Mouse (Mus musculus): ENCODE measurements around the gene Rreb1.

Rreb1 gene

DNA sequence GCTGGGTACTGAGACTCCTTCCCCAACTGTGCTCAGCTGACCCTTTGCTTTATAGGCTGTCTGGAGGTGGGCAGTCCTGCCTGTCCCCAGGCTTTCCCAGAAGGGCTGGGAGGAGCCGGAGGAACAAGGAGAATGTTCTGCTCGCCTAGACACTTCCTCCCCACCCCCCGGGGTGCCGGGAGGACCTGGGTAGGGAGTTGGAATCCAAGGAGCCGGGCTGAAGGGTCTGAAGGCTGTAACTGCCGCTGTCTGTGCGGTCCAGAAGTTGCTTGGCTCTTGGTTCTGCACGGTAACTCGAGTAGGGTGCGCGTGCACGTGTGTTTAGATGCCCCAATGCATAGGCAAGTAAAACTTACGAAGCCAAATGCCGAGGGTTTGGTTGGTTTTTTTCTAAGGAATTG is 75.8 kb downstream of the Rreb1 start:
- peak; percentile 53 for DNase-seq (ENCODE audit: low read depth)

- peak; percentile 36 for DNase-seq (ENCODE audit: low read depth)
These were observed 76.4 kb downstream of the Rreb1 start for GRCm38 (mm10) chr13:37854455-37855220.

DNA sequence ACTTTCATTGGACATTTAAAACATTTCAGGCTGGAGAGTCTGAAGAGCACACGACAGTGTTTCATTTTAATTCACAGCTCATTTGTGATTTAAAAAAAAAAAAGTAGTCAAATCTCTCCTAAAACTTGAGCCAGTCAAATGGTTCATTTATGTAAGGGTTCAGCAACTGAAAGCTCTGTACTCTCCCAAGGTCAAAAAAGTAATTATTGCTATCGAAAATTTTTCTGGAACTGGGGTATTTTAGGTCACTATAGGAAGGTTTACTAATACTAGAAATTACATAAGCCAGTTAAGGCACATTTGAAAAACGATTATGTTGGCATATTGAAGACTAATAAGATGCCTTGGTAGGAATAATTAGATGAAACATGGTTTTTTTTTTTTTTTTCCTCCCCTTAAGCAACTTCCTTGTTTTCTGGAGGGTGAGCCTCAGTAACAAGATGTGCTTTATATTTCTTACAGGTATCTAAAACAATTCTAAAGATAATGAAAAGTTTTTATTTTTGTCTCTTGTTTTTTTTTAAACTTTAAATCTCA is 77.1 kb downstream of the Rreb1 start:
- DNase-seq (ENCODE audit: low read depth), result no peak

- DNase-seq (ENCODE audit: low read depth), result no peak
These were observed 77.6 kb downstream of the Rreb1 start for GRCm38 (mm10) chr13:37855765-37856164.

DNA sequence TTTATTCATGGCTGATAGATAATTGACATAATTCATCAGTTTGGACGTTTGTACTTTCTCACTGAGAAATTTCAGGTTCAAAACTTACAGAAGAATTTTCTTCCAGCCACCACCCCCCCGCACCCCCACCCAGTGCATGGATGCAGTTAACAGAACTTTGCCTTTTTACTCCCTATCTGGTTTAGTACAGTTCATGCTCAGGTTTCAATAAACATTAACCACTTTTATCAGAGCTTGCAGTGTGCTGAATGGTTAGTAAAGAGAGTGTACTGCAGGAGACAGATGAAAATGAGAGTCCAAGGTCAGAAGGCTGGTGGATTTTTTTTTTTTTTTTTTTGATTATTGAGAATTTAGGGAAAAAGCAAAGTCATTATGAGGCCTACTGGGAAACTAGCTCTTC is 78.3 kb downstream of the Rreb1 start:
- DNase-seq (ENCODE audit: low read depth), result no peak

GRCm38 (mm10) chr13:37857284-37858065 is 79.3 kb downstream of the Rreb1 start:
- peak; percentile 96 for DNase-seq (ENCODE audit: low read depth)

- no peak for DNase-seq (ENCODE audit: low read depth)
These were observed 79.9 kb downstream of the Rreb1 start for GRCm38 (mm10) chr13:37858066-37858501.

DNA sequence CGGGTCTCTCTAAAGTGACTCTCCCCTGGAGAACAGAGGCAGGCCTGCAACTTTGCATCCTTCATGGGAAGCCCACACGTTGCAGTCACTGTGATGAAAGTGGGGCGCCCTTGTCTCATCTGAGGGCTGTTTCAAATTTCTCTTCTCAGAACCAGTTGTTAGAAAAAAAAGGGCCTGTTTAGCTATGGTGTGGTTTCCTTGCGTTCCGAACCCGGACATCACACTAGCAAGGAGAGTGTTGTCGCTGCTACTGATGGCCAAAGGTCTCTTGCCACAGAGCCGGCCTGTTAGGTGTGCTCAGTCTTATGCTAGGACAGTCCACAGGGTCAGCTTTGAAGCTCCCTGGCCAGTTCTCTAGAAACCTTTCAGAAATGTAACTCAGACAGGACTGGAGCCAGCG is 80.3 kb downstream of the Rreb1 start:
- no peak for DNase-seq (ENCODE audit: low read depth)

- DNase-seq (ENCODE audit: low read depth), result no peak
These were observed 81.6 kb downstream of the Rreb1 start for GRCm38 (mm10) chr13:37859782-37860181.

DNA sequence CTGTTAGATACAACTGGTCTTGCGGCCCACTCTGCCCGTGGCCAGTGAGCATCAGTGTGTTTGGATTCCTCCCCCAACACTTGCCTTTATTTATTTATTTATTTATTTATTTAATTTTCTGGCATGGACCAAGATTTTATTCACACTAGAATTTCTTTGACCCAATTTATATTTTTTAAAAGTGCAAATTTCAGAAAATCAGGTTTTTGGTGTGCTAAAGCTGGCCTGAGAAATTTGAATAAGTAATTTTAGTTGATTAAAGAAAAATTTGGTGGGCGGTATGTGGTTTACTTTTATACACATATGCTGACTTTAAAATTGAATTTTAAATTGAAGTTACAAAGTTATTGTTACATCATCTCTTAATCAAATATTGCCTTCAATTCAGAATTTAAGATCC is 82.0 kb downstream of the Rreb1 start:
- DNase-seq (ENCODE audit: low read depth), result no peak

DNA sequence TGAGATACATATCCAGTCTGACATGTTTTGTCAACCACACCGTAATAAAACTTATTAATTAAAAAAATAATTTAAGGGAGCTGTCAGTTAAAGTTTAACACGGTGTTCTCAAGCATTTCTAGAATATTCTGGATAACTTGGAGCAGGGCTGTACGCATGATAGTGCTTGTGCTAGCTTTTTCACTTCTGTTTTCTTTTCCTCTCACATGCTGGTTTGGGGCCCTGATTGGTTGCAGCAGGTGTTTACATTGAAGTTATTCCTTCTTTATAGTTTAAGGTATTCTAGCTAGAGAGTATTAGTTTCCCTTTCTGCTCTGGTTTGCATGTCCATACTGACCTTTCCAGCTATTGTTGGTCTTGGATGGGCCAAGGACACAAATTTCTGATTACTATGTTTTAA is 82.6 kb downstream of the Rreb1 start:
- DNase-seq (ENCODE audit: low read depth), result no peak

DNA sequence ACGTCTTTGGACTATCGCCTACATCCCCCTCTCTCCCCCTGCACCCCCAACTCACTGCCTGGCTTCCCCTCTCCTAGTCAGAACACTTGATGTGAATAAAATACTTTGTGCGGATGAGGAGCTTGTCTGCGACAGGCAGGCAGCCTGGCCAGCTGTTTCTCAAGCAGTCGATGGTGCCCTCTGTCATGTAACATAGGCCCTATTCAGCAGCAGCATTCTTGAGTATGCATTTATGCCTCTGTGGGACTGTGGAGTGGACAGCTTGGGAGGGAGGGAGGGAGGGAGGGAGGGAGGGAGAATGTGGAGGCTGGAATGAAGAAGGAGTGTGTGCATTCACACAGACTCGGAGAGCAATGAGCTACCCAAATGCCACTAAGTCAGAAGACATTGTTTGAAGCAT is 84.3 kb downstream of the Rreb1 start:
- no peak for DNase-seq (ENCODE audit: low read depth)

DNA sequence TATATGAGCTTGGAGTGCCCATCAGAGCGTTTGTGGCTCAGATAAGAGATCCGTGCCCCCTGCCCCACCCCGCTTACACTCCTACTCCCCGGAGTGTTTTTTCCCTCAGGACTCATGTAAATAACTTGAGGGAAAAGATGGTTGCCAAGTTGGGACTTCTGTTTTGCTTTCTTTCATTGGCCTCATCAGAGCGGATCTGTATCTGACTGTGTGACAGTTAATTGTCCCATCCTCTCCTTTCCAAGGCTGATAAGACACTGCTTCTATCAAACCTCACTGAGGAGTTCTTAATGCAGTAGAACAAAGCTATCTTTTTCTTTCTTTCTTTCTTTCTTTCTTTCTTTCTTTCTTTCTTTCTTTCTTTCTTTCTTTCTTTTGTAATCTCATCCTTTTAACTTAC is 85.4 kb downstream of the Rreb1 start:
- DNase-seq (ENCODE audit: low read depth), result no peak

GRCm38 (mm10) chr13:37864697-37865096 is 86.5 kb downstream of the Rreb1 start:
- DNase-seq (ENCODE audit: low read depth), result no peak

DNA sequence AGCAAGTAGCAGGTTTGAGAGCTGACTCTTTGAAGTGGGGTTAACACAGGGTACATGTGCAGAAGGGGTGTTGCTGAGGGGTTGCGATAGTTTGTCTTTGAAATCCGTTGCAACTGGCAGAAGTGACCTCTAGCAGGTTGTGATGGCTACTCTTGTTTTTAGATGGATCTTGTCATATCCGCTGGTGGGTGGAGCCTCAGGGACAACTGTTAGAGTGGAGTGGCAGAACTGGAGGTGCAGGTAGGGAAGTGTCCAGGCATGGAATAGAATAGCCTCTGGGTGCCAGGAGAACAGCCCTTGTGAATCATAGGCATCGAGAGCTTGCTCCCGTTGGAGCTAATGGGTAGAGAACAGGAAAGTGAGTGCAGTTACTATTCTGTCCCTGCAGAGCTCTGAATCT is 88.1 kb downstream of the Rreb1 start:
- no peak for DNase-seq (ENCODE audit: low read depth)

GRCm38 (mm10) chr13:37866846-37867245 is 88.6 kb downstream of the Rreb1 start:
- DNase-seq (ENCODE audit: low read depth), result no peak

GRCm38 (mm10) chr13:37870118-37870908 is 92.1 kb downstream of the Rreb1 start:
- peak; percentile 45 for DNase-seq (ENCODE audit: low read depth)

GRCm38 (mm10) chr13:37872142-37872835 is 94.1 kb downstream of the Rreb1 start:
- DNase-seq (ENCODE audit: low read depth), result no peak

DNA sequence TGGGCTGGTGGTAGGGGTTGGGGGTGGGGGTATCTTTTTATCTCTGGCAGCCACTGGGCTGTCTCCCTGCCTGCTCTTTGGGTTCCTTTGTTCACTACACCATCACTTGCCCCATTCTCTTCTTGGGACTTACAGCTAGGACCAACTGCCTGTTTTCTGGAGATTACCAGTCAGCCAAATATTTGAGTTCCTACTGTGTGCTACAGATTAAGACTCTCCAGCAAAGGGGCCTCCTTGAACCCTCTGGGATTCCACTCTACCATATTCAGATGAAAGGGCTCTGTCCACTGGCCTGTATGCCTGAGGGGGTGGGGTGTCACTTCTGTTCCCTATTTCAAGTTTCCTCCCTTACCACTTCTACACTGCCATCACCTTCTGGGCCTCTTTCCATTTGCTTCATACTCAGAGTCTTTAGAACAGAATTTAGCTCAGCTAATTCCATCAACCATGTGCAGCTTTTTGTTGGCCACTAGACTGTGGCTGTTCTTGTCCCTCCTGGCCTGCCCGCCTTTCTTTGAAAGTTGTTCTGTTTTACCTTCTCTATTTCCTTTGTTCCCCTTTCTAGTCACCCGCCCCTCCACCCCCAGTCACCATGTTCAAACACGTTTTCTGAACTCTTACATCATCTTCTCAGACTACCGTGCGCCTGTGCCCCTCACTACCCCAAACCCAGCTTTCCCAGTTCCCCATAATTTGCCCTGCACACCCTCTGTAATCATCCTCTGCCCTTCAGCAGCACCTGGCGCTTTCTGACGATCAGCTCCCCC is 95.1 kb downstream of the Rreb1 start:
- peak; percentile 31 for DNase-seq (ENCODE audit: low read depth)

DNA sequence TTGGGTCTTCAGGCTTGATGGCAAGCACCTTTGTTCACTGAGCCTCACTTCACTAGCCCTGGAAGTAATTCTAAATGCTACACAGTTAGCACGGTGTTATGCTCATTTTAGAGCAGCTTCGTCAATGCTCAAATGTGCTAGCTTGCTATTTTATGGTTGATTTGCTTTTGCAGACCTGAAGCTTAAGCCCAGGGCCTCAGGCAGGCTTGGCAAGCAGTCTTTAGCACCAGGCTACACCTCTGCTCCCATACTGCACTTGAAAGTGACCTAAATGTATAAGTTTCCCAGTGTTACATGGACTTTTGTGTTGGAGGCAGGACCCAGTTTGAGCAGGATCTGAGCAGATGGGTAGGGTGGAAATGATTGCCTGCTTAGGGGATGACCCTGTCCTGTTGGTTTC is 97.7 kb downstream of the Rreb1 start:
- no peak for DNase-seq (ENCODE audit: low read depth)

- DNase-seq (ENCODE audit: low read depth), result no peak
These were observed 98.2 kb downstream of the Rreb1 start for GRCm38 (mm10) chr13:37876366-37876765.
